Mouse (Mus musculus): ENCODE results near the gene Dact3. TPM values are rescaled to one million over a fixed set of nuclear protein-coding genes. Genes with fewer than 3 reads are reported as not detected.

Gene Dact3
- polyA plus RNA-seq, 1 experiment from 2014 or later: 2.1 TPM

DNA sequence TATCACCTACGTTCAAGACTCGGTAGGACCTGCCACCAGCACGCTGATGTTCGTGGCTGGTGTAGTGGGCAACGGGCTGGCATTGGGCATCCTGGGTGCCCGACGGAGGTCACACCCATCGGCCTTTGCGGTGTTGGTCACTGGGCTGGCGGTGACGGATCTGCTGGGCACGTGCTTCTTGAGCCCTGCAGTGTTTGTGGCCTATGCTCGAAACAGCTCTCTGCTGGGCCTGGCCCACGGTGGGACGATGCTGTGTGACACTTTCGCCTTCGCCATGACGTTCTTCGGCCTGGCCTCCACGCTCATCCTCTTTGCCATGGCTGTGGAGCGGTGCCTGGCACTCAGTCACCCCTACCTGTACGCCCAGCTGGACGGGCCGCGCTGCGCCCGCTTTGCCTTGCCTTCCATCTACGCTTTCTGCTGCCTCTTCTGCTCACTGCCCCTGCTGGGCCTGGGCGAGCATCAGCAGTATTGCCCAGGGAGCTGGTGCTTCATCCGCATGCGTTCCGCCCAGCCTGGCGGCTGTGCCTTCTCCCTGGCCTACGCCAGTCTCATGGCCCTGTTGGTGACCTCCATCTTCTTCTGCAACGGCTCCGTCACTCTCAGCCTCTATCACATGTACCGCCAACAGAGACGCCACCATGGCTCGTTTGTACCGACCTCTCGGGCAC lies 31.9 kb downstream of the Dact3 start:
- 0 out of 2 replicates have a peak, but pooled peaks cover 3% of the 10 kb centered on the region for H3K27me3 ChIP-seq (ENCODE audit: control insufficient read depth, insufficient read depth, low read depth, low read length)
- no peaks in the 10 kb centered on the region for H3K36me3 ChIP-seq (ENCODE audit: control insufficient read depth, insufficient read depth, low read length)
- no peak for ATAC-seq (ENCODE audit: low read depth)
- H3K27ac ChIP-seq (ENCODE audit: low read length): no peak overlapping the region
- no peaks in the 10 kb centered on the region for H3K9me3 ChIP-seq (ENCODE audit: control insufficient read depth, low read length)
- no peak overlapping the region for H3K4me3 ChIP-seq (ENCODE audit: low read length)
- H3K9ac ChIP-seq (ENCODE audit: low read length): no peak overlapping the region
- H3K4me1 ChIP-seq (replicated peaks; ENCODE audit: control insufficient read depth, insufficient read depth, low read length): peaks cover 14% of the 10 kb centered on the region
- 88% methylated on average over 41 of the region's 41 CpGs for WGBS
- no peak overlapping the region; the same call in 1 of the 2 replicates for H3K4me2 ChIP-seq (ENCODE audit: low read depth, low read length)

- H3K4me3 ChIP-seq (ENCODE audit: low read length): no peak overlapping the region
Observed at GRCm38 (mm10) chr7:16907842-16908241, 32.7 kb downstream of the Dact3 start.

GRCm38 (mm10) chr7:16908367-16908766 lies 33.2 kb downstream of the Dact3 start:
- H3K4me3 ChIP-seq (ENCODE audit: low read length): no peak overlapping the region

More at GRCm38 (mm10) chr7:16907842-16908241, 32.7 kb downstream of the Dact3 start:
- no peak for ATAC-seq (ENCODE audit: low read depth)
- Histone ChIP-seq H3K9me3 (ENCODE audit: control insufficient read depth, low read length) (no peaks in the 10 kb centered on the region), H3K4me2 (ENCODE audit: low read depth, low read length) (peak overlapping the region; percentile 9; the same call in 1 of the 2 replicates), H3K27me3 (ENCODE audit: control insufficient read depth, insufficient read depth, low read depth, low read length) (0 out of 2 replicates have a peak, but pooled peaks cover 3% of the 10 kb centered on the region), H3K27ac (ENCODE audit: low read length) (no peak overlapping the region), H3K4me1 (replicated peaks; ENCODE audit: control insufficient read depth, insufficient read depth, low read length) (peaks cover 14% of the 10 kb centered on the region), H3K36me3 (ENCODE audit: control insufficient read depth, insufficient read depth, low read length) (no peaks in the 10 kb centered on the region), H3K9ac (ENCODE audit: low read length) (no peak overlapping the region)
- 14% methylated on average over 7 of the region's 7 CpGs for WGBS

DNA sequence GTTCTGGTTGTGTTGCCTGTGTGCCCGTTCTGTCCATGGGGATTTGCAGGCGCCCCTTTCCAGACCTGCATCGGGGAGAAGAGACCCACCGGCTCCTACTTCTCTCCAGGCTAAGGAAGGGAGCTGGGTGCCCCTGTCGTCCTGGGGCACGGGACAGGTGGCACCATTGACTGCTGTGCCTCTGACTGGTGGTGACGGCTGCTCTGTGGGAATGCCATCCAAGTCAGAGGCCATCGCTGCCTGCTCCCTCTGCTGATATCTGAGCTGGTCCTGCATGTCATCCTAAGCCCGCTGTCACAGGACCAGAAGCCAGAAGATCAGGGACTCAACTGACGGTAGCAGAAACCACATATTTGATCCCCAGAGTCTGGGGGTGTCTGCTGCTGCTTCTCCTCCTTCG lies 33.7 kb downstream of the Dact3 start:
- no peaks in the 10 kb centered on the region for H3K9me3 ChIP-seq (ENCODE audit: control insufficient read depth, low read length)
- H3K4me2 ChIP-seq (ENCODE audit: low read depth, low read length): peak overlapping the region; percentile 20; the same call in 1 of the 2 replicates
- no peak for ATAC-seq (ENCODE audit: low read depth)
- H3K9ac ChIP-seq (ENCODE audit: low read length): 0 out of 2 replicates have a peak overlapping the region, but pooled peaks have one; percentile 21
- H3K27ac ChIP-seq (ENCODE audit: low read length): no peak overlapping the region
- no peak overlapping the region for H3K4me3 ChIP-seq (ENCODE audit: low read length)
- 50% methylated on average over 11 of the region's 11 CpGs for WGBS
- H3K4me1 ChIP-seq (replicated peaks; ENCODE audit: control insufficient read depth, insufficient read depth, low read length): peaks cover 14% of the 10 kb centered on the region
- H3K27me3 ChIP-seq (ENCODE audit: control insufficient read depth, insufficient read depth, low read depth, low read length): 0 out of 2 replicates have a peak, but pooled peaks cover 3% of the 10 kb centered on the region
- no peaks in the 10 kb centered on the region for H3K36me3 ChIP-seq (ENCODE audit: control insufficient read depth, insufficient read depth, low read length)

More at GRCm38 (mm10) chr7:16908367-16908766, 33.2 kb downstream of the Dact3 start:
- H3K36me3 ChIP-seq (ENCODE audit: control insufficient read depth, insufficient read depth, low read length): no peaks in the 10 kb centered on the region
- 0 out of 2 replicates have a peak, but pooled peaks cover 3% of the 10 kb centered on the region for H3K27me3 ChIP-seq (ENCODE audit: control insufficient read depth, insufficient read depth, low read depth, low read length)
- H3K4me1 ChIP-seq (replicated peaks; ENCODE audit: control insufficient read depth, insufficient read depth, low read length): peaks cover 14% of the 10 kb centered on the region
- no peak for ATAC-seq (ENCODE audit: low read depth)
- no peak overlapping the region for H3K9ac ChIP-seq (ENCODE audit: low read length)
- no peak overlapping the region for H3K27ac ChIP-seq (ENCODE audit: low read length)
- WGBS: 13% methylated on average over 8 of the region's 11 CpGs
- H3K9me3 ChIP-seq (ENCODE audit: control insufficient read depth, low read length): no peaks in the 10 kb centered on the region
- H3K4me2 ChIP-seq (ENCODE audit: low read depth, low read length): 0 out of 2 replicates have a peak overlapping the region, but pooled peaks have one; percentile 20

DNA sequence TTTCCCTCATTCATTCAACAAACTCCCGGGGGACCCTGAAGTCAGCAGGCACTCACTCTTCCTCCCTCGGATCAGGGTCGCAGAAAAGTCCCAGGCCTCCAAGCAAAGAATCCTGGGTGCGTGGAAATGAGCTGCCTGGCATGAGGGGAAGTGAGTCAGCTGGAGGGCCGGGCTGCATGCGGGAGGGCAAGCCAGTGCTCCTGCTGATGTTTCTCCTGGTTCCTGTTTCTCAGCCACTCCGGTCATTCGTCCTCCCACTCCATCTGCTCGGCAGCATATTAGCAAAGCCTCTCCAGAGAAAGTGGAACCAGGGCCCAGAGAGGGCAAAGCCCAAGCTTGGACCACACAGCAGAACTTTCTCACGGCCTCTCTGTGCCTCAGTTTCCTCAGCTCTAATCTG lies 34.8 kb downstream of the Dact3 start:
- no peak for ATAC-seq (ENCODE audit: low read depth)
- Histone ChIP-seq H3K4me2 (ENCODE audit: low read depth, low read length) (no peak overlapping the region), H3K4me3 (ENCODE audit: low read length) (no peak overlapping the region), H3K9ac (ENCODE audit: low read length) (peak overlapping the region; percentile 0; the same call in 1 of the 2 replicates), H3K27me3 (ENCODE audit: control insufficient read depth, insufficient read depth, low read depth, low read length) (0 out of 2 replicates have a peak, but pooled peaks cover 3% of the 10 kb centered on the region), H3K9me3 (ENCODE audit: control insufficient read depth, low read length) (no peaks in the 10 kb centered on the region), H3K27ac (ENCODE audit: low read length) (no peak overlapping the region), H3K36me3 (ENCODE audit: control insufficient read depth, insufficient read depth, low read length) (peaks cover 3% of the 10 kb centered on the region; the same call in 1 of the 2 replicates), H3K4me1 (replicated peaks; ENCODE audit: control insufficient read depth, insufficient read depth, low read length) (peaks cover 14% of the 10 kb centered on the region)
- WGBS: 38% methylated on average over 10 of the region's 10 CpGs

GRCm38 (mm10) chr7:16911904-16912303 lies 36.8 kb downstream of the Dact3 start:
- peaks cover 9% of the 10 kb centered on the region; the same call in 1 of the 2 replicates for H3K36me3 ChIP-seq (ENCODE audit: control insufficient read depth, insufficient read depth, low read length)
- 83% methylated on average over 3 of the region's 3 CpGs for WGBS
- H3K27me3 ChIP-seq (ENCODE audit: control insufficient read depth, insufficient read depth, low read depth, low read length): 0 out of 2 replicates have a peak, but pooled peaks cover 3% of the 10 kb centered on the region
- H3K9ac ChIP-seq (ENCODE audit: low read length): no peak overlapping the region
- no peak for ATAC-seq (ENCODE audit: low read depth)
- no peaks in the 10 kb centered on the region for H3K9me3 ChIP-seq (ENCODE audit: control insufficient read depth, low read length)
- H3K4me1 ChIP-seq (replicated peaks; ENCODE audit: control insufficient read depth, insufficient read depth, low read length): peaks cover 7% of the 10 kb centered on the region
- no peak overlapping the region for H3K4me3 ChIP-seq (ENCODE audit: low read length)
- no peak overlapping the region for H3K27ac ChIP-seq (ENCODE audit: low read length)
- H3K4me2 ChIP-seq (ENCODE audit: low read depth, low read length): no peak overlapping the region

GRCm38 (mm10) chr7:16912360-16912759 lies 37.2 kb downstream of the Dact3 start:
- WGBS: 51% methylated on average over 6 of the region's 6 CpGs
- H3K27me3 ChIP-seq (ENCODE audit: control insufficient read depth, insufficient read depth, low read depth, low read length): 0 out of 2 replicates have a peak, but pooled peaks cover 3% of the 10 kb centered on the region
- H3K36me3 ChIP-seq (ENCODE audit: control insufficient read depth, insufficient read depth, low read length): peaks cover 12% of the 10 kb centered on the region
- H3K4me3 ChIP-seq (ENCODE audit: low read length): no peak overlapping the region
- H3K27ac ChIP-seq (ENCODE audit: low read length): no peak overlapping the region
- H3K9ac ChIP-seq (ENCODE audit: low read length): no peak overlapping the region
- no peaks in the 10 kb centered on the region for H3K9me3 ChIP-seq (ENCODE audit: control insufficient read depth, low read length)
- no peak for ATAC-seq (ENCODE audit: low read depth)
- peaks cover 7% of the 10 kb centered on the region for H3K4me1 ChIP-seq (replicated peaks; ENCODE audit: control insufficient read depth, insufficient read depth, low read length)
- H3K4me2 ChIP-seq (ENCODE audit: low read depth, low read length): no peak overlapping the region

DNA sequence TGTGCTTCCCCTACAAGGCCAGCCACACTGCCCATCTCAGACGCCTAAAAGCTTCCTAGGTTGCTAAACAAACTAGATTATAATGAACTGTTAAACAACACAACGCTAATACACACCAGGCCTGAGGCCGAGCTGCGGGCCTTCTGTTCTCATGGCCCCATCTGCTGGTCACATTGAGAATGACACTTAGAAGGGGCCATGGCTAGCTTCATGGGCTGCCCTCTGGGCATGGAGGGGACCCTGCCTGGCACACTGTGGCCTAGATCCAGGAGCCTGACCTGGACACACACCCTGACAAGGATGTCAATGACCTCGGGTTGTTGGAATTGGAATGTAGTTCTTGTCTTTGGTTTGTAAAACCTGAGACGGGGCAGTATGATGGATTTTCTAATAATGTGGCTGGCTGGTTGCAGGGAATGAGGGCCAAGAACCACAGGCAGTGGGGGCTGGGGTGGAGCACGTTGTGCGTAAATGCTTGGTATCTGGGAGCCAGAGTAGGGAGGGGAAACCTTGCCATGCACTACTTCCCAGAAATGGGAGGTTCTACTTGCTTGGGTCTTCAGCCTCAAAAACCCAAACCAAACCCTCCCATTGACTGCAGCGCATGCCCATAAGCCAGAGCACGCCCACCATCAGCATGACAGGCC lies 38.8 kb downstream of the Dact3 start:
- H3K27me3 ChIP-seq (ENCODE audit: control insufficient read depth, insufficient read depth, low read depth, low read length): no peaks in the 10 kb centered on the region
- H3K36me3 ChIP-seq (ENCODE audit: control insufficient read depth, insufficient read depth, low read length): peaks cover 21% of the 10 kb centered on the region
- 34% methylated on average over 10 of the region's 10 CpGs for WGBS
- H3K4me2 ChIP-seq (ENCODE audit: low read depth, low read length): no peak overlapping the region
- no peak overlapping the region for H3K4me3 ChIP-seq (ENCODE audit: low read length)
- H3K4me1 ChIP-seq (replicated peaks; ENCODE audit: control insufficient read depth, insufficient read depth, low read length): peaks cover 9% of the 10 kb centered on the region
- 0 out of 2 replicates have a peak overlapping the region, but pooled peaks have one; percentile 17 for H3K9ac ChIP-seq (ENCODE audit: low read length)
- no peak overlapping the region for H3K27ac ChIP-seq (ENCODE audit: low read length)
- ATAC-seq (ENCODE audit: low read depth): peak; percentile 61
- H3K9me3 ChIP-seq (ENCODE audit: control insufficient read depth, low read length): no peaks in the 10 kb centered on the region

Measured in lung, embryonic 16.5 days (tissue).